Comparison of ENCODE assay signal across 17 mouse cellular contexts in the genomic region with DNA sequence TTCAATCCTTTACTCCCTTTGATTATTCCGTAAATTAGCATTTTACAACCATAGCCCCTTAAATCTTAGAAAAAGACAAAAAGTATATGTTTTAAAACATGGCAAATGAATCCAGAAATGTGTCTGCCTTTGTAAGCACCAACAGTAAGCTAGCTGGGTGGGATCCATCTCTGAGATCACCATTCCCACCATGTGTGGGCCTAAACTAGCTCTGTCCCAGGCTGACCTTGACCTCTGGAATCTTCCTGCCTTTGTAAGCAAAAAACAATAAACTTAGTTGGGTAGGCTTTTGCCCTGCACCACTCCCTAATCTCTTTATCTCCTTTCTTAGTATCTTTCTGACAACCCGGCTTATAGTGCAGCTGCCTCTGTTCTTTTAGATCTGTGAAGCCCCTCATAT.
DNase-seq lines count a peak whose midpoint lies in the region.
"Had no signal": no experiment of that assay in that cellular context is flagged by ENCODE, and none has a peak within 500 bp of the region (broad histone marks: within the 10 kb centered on the region; RNA-seq: fewer than 3 reads in every experiment).

No protein-coding gene starts in this region.

- peak; percentile 18 for DNase-seq in heart, adult 11 months
- no peak for DNase-seq in heart, adult 9 months (ENCODE audit: low spot score in 2 of 2)
- peak; percentile 2 for DNase-seq in thymus, postnatal 4 days
- no peak for DNase-seq in thymus, postnatal 14 days
- DNase-seq in ZHBTc4 (ENCODE audit: low read depth, low spot score) = peak; percentile 54
- no peak for DNase-seq in layer of hippocampus, adult 9-10 months (ENCODE audit: low spot score)
- DNase-seq: adrenal gland, adult 2 months; adrenal gland, postnatal 10 days; adrenal gland, postnatal 25 days; B cell, adult 2 months; cerebellum, adult 11 months; cerebellum, adult 18-20 months; cerebellum, adult 8-10 months; cerebellum, adult 9-11 months; cerebellum, postnatal 14 days; cerebellum, postnatal 36 days; embryo, embryonic 11 days had no signal

Comparison
In these comparisons a context has a peak if more than half of its experiments do, and no peak if none do; other contexts are left out.
1. DNase-seq: peak in heart, adult 11 months (single experiment), thymus, postnatal 4 days (single experiment) and ZHBTc4 (single experiment); none in heart, adult 9 months (0 of 2), thymus, postnatal 14 days (single experiment) and layer of hippocampus, adult 9-10 months (single experiment).